Mouse (Mus musculus): Measurements from ENCODE around the gene Kbtbd13. TPM values are rescaled to one million over a fixed set of nuclear protein-coding genes. Genes with fewer than 3 reads are reported as not detected.

Kbtbd13 gene
- total and polyA plus RNA-seq, 3 experiments: not detected

DNA sequence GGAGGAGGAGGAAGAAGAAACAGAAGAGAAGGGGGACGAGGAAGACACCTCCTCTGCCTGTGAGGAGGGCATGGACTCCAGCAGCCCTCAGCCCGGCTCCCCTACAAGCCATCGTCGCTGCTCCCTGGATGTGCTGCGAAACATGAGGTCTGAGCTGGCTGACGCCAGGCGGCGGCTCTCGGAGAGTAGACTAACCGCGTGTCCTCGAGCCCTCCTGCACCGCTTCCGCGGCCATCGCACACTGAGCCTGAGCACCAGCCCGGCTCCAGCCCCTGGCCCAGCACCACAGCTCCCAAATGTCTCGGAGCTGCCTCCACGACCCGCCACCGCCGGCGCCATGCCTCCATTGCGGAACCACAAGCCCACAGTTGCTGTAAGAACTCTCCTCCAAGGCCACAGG lies 19.7 kb downstream of the Kbtbd13 start:
- no peak overlapping the region for H3K9ac ChIP-seq (ENCODE audit: insufficient read depth, low read depth)
- H3K4me3 ChIP-seq (replicated peaks in 1 of 3; ENCODE audit: low read depth in 2 of 3, low read length in 2 of 3, poor library complexity in 1 of 3): no peak overlapping the region
- H3K9me3 ChIP-seq (replicated peaks; ENCODE audit: low read length): no peaks in the 10 kb centered on the region
- in situ Hi-C loops (cut with MboI; ENCODE audit: low pct_ligation_motif_present, low pct_unique_long_range_greater_than_20kb, low sequenced_read_pairs): no loop called here
- H3K4me1 ChIP-seq (ENCODE audit: control insufficient read depth in 1 of 2, insufficient read depth in 2 of 2): no peaks in the 10 kb centered on the region
- dilution Hi-C loops (cut with MboI; ENCODE audit: extremely low pct_ligation_motif_present, extremely low pct_unique_long_range_greater_than_20kb, low sequenced_read_pairs): no loop called here
- H3K4me2 ChIP-seq (ENCODE audit: insufficient read depth, low read depth, poor library complexity, severe bottlenecking): no peak overlapping the region
- H3K27ac ChIP-seq (ENCODE audit: insufficient read depth, low read depth): no peak overlapping the region
- H3K27me3 ChIP-seq (replicated peaks): no peaks in the 10 kb centered on the region
- H3K36me3 ChIP-seq (replicated peaks in 1 of 2; ENCODE audit: control insufficient read depth in 1 of 2, insufficient read depth in 1 of 2, low read length in 1 of 2): peaks cover 0 to 19% of the 10 kb centered on the region in 2 experiments
- no peaks in the 10 kb centered on the region for H3K79me2 ChIP-seq (replicated peaks; ENCODE audit: control insufficient read depth, extremely low read depth, insufficient read depth, poor library complexity, severe bottlenecking)
- no peak for DNase-seq (ENCODE audit: extremely low read depth)
- no peak for TF ChIP-seq MYC (IDR thresholded peaks at IDR 0.05; ENCODE audit: low read depth, low read length)
- TF ChIP-seq UBTF (IDR thresholded peaks at IDR 0.05; ENCODE audit: low read depth, low read length): no peak
- no peak for TF ChIP-seq HCFC1 (IDR thresholded peaks at IDR 0.05; ENCODE audit: low read depth, low read length)
- no peak for TF ChIP-seq USF2 (conservative IDR thresholded peaks at IDR 0.05; ENCODE audit: low read depth, low read length)

- no peaks in the 10 kb centered on the region for H3K79me2 ChIP-seq (replicated peaks; ENCODE audit: control insufficient read depth, extremely low read depth, insufficient read depth, poor library complexity, severe bottlenecking)
- H3K9ac ChIP-seq (ENCODE audit: insufficient read depth, low read depth): no peak overlapping the region
- no peaks in the 10 kb centered on the region for H3K4me1 ChIP-seq (ENCODE audit: control insufficient read depth in 1 of 2, insufficient read depth in 2 of 2)
- H3K4me2 ChIP-seq (ENCODE audit: insufficient read depth, low read depth, poor library complexity, severe bottlenecking): no peak overlapping the region
- H3K27me3 ChIP-seq (replicated peaks): no peaks in the 10 kb centered on the region
- in situ Hi-C loops (cut with MboI; ENCODE audit: low pct_ligation_motif_present, low pct_unique_long_range_greater_than_20kb, low sequenced_read_pairs) (no loop called here), dilution Hi-C loops (cut with MboI; ENCODE audit: extremely low pct_ligation_motif_present, extremely low pct_unique_long_range_greater_than_20kb, low sequenced_read_pairs) (no loop called here)
- DNase-seq (ENCODE audit: extremely low read depth): no peak
- no peak overlapping the region for H3K27ac ChIP-seq (ENCODE audit: insufficient read depth, low read depth)
- H3K4me3 ChIP-seq (replicated peaks in 1 of 3; ENCODE audit: low read depth in 2 of 3, low read length in 2 of 3, poor library complexity in 1 of 3): no peak overlapping the region
- H3K9me3 ChIP-seq (replicated peaks; ENCODE audit: low read length): no peaks in the 10 kb centered on the region
- TF ChIP-seq KAT2A (IDR thresholded peaks at IDR 0.05; ENCODE audit: insufficient replicate concordance, low read length) (no peak), POLR2A (IDR thresholded peaks at IDR 0.05; ENCODE audit: low read depth, low read length) (no peak), MXI1 (IDR thresholded peaks at IDR 0.05; ENCODE audit: low read depth, low read length) (no peak), POLR2AphosphoS2 (IDR thresholded peaks at IDR 0.05; ENCODE audit: low read depth, low read length) (no peak), USF1 (IDR thresholded peaks at IDR 0.05; ENCODE audit: low read depth, low read length) (no peak), E2F4 (IDR thresholded peaks at IDR 0.05; ENCODE audit: insufficient replicate concordance, low read depth, low read length) (no peak)
- H3K36me3 ChIP-seq (replicated peaks in 1 of 2; ENCODE audit: control insufficient read depth in 1 of 2, insufficient read depth in 1 of 2, low read length in 1 of 2): peaks cover 11 to 49% of the 10 kb centered on the region in 2 experiments
These were observed 25.7 kb downstream of the Kbtbd13 start for GRCm38 (mm10) chr9:65365721-65366120.

- Histone ChIP-seq H3K27ac (ENCODE audit: insufficient read depth, low read depth) (no peak overlapping the region), H3K79me2 (replicated peaks; ENCODE audit: control insufficient read depth, extremely low read depth, insufficient read depth, poor library complexity, severe bottlenecking) (no peaks in the 10 kb centered on the region), H3K4me3 (replicated peaks in 1 of 3; ENCODE audit: low read depth in 2 of 3, low read length in 2 of 3, poor library complexity in 1 of 3) (no peak overlapping the region), H3K4me2 (ENCODE audit: insufficient read depth, low read depth, poor library complexity, severe bottlenecking) (no peak overlapping the region), H3K9me3 (replicated peaks; ENCODE audit: low read length) (no peaks in the 10 kb centered on the region), H3K4me1 (ENCODE audit: control insufficient read depth in 1 of 2, insufficient read depth in 2 of 2) (no peaks in the 10 kb centered on the region), H3K36me3 (replicated peaks in 1 of 2; ENCODE audit: control insufficient read depth in 1 of 2, insufficient read depth in 1 of 2, low read length in 1 of 2) (peaks cover 23 to 61% of the 10 kb centered on the region in 2 experiments), H3K9ac (ENCODE audit: insufficient read depth, low read depth) (no peak overlapping the region), H3K27me3 (replicated peaks) (no peaks in the 10 kb centered on the region)
- DNase-seq (ENCODE audit: extremely low read depth): no peak
- dilution Hi-C loops (cut with MboI; ENCODE audit: extremely low pct_ligation_motif_present, extremely low pct_unique_long_range_greater_than_20kb, low sequenced_read_pairs) (no loop called here), in situ Hi-C loops (cut with MboI; ENCODE audit: low pct_ligation_motif_present, low pct_unique_long_range_greater_than_20kb, low sequenced_read_pairs) (no loop called here)
- no peak for TF ChIP-seq MXI1 (IDR thresholded peaks at IDR 0.05; ENCODE audit: low read depth, low read length)
- no peak for TF ChIP-seq UBTF (IDR thresholded peaks at IDR 0.05; ENCODE audit: low read depth, low read length)
- TF ChIP-seq JUND (conservative IDR thresholded peaks at IDR 0.05; ENCODE audit: low read depth, low read length): no peak
These were observed 27.8 kb downstream of the Kbtbd13 start for GRCm38 (mm10) chr9:65363684-65364083.

Measured in CH12.LX (cell line).